Mouse (Mus musculus) kidney, postnatal 4 days (tissue): Measurements from ENCODE around the gene Hba-a1.
"Not testable (repeated sequence)": the region's sequence is repeated elsewhere in the genome, so short reads cannot be mapped to it uniquely, and the experiment has no call there.

Source experiments
- DNase-seq, 2 experiments: peaks; one replicate each; pipeline ENCODE4 v3.0.0; 2021; ENCODE audit warnings: mixed read lengths in 2 of 2

Hba-a1 gene

GRCm38 (mm10) chr11:32265117-32265738 lies 18.1 kb upstream of the Hba-a1 start:
- no peak for DNase-seq

DNA sequence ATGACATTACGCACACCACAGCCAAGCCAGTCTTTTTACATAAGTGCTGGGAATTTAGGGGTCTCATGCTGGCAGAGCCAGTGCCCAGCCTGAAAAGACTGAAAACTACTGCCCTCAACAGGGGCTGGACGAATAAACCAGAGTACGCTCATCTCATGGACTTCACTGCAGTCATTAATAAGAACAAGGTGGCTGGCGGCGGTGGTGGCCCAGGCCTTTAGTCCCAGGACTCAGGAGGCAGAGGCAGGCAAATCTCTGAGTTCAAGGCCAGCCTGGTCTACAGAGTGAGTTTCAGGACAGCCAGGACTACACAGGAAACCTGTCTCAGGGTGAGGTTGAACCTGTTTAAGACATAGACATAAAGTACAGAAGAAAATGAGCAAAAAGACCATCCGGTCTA lies 17.1 kb upstream of the Hba-a1 start:
- DNase-seq, result no peak

- DNase-seq, result no peak
Observed at GRCm38 (mm10) chr11:32266776-32267175, 16.5 kb upstream of the Hba-a1 start.

DNA sequence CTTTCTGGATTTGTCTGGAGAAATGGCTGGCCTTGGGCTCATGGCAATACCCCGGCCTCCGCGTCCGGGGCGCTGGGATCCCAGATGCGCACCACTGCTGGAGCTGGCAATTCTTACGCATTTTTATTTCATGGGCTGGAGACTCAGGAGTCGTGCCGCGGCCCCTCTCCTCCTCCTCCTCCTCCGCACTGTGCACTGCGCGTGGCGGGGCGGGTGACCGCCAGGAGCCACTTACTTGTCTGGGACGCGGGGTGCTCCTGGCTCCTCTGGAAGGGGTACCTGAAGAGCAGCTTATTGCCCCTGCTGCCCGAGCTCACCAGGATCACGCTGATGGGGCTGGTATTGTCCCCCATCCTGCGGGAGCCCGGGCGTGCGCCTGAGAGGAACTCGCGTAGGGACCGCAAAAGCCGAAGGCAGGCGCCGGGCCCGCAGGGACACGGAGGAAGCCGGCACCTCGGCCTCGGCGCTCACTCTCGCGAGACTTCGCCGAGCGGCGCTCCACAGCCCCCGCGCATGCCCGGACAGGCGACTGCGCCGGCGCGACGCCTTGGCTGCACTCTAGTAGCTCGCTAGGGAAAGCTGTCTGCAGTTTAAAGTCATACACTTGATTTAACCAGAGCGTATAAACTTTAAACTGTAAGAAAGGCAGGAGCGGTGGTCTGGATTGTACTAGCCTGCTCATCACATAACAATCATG lies 16.0 kb upstream of the Hba-a1 start, which contains the start of gene Nprl3:
Nprl3 (minus strand) TSS at position 520 of the 697 bp plus-strand sequence.
- DNase-seq, result peak; percentile 97 to 99

DNA sequence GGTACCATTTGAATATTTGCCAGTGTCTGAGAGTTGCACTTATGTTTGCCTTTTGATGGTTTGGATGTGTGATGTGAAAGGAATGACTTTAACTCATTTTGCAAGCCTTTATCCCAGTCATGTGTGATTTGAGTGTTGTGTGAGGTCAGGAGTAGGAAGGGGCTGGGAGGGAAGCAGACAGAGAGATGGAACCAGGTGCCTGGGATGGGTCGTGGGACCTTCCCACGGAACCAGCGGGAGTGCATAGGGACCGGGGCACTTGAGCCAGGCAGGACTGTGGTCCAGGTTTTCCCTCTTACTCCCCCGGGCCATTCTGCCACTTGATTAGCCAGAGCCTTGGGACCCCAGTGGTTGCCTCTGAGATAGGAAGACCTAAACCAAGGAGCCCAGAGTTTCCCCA lies 15.3 kb upstream of the Hba-a1 start:
- DNase-seq, result peak in 1 of 2 experiments; percentile 31

DNA sequence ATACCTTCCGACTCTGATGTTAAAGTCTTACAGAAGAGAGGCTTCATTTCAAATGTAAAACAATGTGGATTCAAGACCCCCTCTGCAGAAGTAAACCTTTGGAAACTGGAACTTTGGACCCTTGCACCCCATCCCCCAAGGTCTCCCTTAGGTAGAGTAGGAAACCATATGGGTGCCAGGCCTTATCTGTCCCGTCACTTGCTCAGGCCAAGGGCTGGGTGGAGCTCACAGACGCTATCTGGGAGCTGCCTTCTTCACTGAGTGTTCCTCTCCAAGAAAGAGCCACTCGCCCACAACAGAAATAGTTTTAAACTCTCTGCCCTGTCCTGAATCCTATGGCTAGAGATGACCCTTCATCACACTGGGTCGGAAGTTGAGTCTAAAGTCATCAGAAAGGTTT lies 14.4 kb upstream of the Hba-a1 start:
- DNase-seq, result no peak

- DNase-seq, result no peak
Observed at GRCm38 (mm10) chr11:32271178-32271577, 12.1 kb upstream of the Hba-a1 start.

GRCm38 (mm10) chr11:32276347-32276746 lies 7.0 kb upstream of the Hba-a1 start, which contains the start of gene Hba-x:
TSS of gene Hba-x (plus strand) at chr11:32276400.
- DNase-seq, result no peak

DNA sequence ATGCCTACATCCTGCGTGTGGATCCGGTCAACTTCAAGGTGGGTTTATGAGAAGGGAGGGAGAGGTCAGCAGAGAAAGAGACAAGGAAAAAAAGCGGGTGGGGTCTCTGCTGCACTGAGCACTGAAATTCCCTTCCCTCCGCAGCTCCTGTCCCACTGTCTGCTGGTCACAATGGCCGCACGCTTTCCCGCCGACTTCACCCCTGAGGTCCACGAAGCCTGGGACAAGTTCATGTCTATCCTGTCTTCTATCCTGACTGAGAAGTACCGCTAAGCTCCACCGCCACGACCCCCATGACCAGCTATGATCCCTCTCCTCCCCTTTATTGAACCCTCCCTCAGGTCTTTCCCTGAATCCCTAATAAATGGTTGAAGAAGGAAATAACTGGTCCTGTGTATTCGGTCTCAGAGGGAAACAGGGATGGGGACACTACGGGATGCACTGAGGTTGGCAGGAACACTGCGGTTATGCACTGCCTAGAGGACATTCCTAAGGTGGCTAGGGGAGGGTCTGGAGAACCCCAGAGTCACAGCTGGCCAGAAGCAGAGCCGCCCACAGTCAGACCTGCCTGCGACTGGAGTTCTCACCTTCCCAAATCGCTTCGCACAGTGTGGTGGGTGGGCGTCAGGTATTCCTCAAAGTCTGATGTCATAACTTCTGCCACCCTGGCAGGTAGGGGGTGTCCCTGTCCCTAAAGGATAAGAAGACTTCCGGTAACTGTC lies 5.4 kb upstream of the Hba-a1 start:
- DNase-seq, result no peak

DNA sequence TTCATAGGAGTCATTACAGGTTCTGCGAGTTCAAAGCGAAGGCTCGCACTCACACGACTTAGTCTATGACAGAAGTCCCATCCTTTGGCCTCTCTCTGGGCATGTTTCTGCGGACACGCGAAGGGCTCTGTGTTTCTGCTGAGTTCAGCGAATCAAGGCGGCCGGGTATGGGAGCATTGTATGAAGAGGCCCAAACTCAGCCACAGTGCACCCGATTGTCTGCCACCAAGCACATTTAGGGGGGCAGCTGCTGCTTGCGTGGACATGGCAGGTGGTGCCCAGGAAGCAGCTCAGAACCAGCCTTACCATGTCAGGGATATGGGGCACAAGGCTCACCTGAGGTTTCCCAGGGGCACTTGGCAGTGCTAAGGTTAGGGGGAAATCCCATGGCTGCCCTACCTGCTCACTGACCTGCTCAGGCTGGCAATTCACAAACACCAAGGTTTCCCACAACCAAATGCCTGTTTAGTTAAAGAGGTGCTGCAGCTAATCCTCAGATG lies 4.8 kb upstream of the Hba-a1 start:
- no peak for DNase-seq

GRCm38 (mm10) chr11:32280646-32281045 lies 2.7 kb upstream of the Hba-a1 start:
- no peak for DNase-seq

- no peak for DNase-seq
Observed at GRCm38 (mm10) chr11:32281416-32282144, 1.7 kb upstream of the Hba-a1 start.

DNA sequence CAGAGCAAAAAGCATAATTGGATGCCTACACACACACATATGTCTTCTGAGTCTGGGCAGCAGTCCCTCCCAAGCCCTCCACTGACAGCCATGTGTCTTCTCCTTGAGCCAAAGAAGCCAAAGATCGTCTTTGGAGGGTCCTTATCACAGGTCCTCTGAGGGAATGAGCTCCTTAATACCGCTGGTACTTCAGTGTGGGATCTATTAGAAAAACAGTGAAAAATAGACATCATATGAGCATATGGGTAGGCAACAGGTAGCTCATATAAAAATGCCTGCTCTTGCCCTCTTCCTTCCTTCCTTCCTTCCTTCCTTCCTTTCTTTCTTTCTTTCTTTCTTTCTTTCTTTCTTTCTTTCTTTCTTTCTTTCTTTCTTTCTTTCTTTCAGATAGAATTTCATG lies 1.3 kb downstream of the Hba-a1 start:
- not testable (repeated sequence) for DNase-seq

- DNase-seq, result no peak
Observed at GRCm38 (mm10) chr11:32285031-32285775, 1.9 kb downstream of the Hba-a1 start.

GRCm38 (mm10) chr11:32285887-32286286 lies 2.6 kb downstream of the Hba-a1 start:
- not testable (repeated sequence) for DNase-seq

DNA sequence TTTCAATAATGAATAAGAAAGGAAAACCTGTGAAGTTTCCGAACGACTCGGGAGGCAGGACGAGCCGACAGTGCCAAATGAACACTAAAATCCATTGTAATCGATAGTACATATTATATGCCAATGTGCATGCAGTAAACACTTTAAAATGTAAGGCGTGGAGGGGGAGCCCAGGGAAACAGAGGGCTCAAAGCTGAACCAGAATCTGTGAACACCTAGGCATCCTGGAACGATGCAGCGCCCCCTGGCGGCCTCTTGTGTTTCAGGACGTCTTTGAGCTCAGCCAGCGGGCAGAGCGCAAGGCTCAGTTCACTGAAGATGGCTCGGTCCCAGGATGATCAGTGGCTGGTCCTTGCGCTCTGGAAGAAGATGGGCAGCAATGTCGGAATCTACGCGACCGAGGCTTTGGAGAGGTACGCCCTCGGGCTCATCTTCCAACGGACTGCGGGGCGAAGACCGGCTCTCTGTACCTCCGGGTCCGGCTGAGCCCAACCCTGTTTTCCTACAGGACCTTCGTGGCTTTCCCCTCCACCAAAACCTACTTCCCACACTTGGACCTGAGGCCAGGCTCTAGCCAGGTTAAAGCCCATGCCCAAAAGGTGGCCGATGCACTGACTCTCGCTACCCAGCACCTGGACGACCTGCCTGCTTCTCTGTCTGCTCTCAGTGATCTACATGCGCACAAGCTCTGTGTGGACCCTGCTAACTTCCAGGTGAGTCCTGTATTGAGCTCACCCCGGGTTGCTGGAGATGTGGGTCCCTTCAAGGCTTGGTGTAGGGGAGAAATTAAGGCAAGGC lies 3.6 kb downstream of the Hba-a1 start, which contains the start of gene Hbq1b:
Hbq1b (plus strand) TSS at position 271 of the 798 bp plus-strand sequence.
- peak; percentile 87 to 90 for DNase-seq

- DNase-seq, result no peak
Observed at GRCm38 (mm10) chr11:32287493-32287825, 4.1 kb downstream of the Hba-a1 start.

DNA sequence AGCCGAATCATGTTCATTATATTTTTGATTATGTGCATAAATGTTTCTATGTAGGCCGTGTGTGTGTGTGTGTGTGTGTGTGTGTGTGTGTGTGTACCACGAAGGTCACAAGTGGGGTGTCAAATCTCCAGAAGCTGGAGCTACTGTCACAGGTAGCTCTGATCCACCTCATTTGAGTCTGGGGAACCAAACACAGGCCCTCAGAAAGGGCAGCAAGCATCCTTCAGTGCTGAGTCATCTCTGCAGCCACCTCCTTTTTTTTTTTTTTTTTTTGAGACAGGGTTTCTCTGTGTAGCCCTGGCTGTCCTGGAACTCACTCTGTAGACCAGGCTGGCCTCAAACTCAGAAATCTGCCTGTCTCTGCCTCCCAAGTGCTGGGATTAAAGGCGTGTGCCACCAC lies 9.5 kb downstream of the Hba-a1 start:
- DNase-seq, result not testable (repeated sequence)

DNA sequence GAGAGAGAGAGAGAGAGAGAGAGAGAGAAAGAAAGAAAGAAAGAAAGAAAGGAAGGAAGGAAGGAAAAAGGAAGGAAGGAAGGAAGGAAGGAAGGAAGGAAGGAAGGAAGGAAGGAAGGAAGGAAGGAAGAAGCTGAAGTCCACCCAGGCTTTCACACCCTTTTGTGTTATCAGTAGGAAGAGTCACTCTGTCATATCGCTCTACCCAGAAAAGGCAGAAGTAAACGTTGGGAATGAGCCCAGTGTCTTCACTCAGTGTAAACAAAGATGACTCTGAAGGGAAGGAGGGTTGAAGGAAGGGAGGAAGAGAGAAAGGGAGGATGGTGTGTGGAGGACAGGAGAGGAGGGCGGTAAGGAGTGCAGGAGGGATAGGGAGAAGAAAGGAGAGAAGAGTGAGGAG lies 10.2 kb downstream of the Hba-a1 start:
- not testable (repeated sequence) for DNase-seq

DNA sequence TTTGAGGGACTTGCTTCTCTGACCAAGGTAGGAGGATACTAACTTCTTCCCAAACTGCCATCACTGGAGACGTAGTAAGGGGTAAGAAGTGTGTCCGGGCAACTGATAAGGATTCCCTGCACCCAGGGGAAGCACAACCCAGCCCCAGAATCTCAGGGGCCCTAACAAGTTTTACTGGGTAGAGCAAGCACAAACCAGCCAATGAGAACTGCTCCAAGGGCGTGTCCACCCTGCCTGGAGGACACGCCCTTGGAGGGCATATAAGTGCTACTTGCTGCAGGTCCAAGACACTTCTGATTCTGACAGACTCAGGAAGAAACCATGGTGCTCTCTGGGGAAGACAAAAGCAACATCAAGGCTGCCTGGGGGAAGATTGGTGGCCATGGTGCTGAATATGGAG lies 12.9 kb downstream of the Hba-a1 start, which contains the start of gene Hba-a2:
Hba-a2 (plus strand) TSS at position 287 of the 400 bp plus-strand sequence.
- DNase-seq, result not testable (repeated sequence)

GRCm38 (mm10) chr11:32297417-32297816 lies 14.1 kb downstream of the Hba-a1 start:
- not testable (repeated sequence) for DNase-seq
